Mouse (Mus musculus) G1E (cell line): ENCODE measurements around the gene Mip.

Experiments used
- CTCF ChIP-seq: IDR thresholded peaks from 2 replicates; pipeline ENCODE4 v1.5.1; 2012; ENCODE audit warnings: low read depth, low read length, inconsistent platforms, mixed read lengths
- GATA1 ChIP-seq: IDR thresholded peaks from 2 replicates; pipeline ENCODE4 v1.6.1; 2012; ENCODE audit warnings: borderline replicate concordance, low read length, inconsistent platforms, mixed read lengths
- GATA2 ChIP-seq: IDR thresholded peaks from 2 replicates; pipeline ENCODE4 v1.6.1; 2012; ENCODE audit warnings: low read depth, low read length, inconsistent platforms, borderline replicate concordance
- TAL1 ChIP-seq: conservative IDR thresholded peaks from 2 replicates; pipeline ENCODE4 v1.6.1; 2012; ENCODE audit warnings: low read depth, low read length, inconsistent platforms, mixed read lengths

GRCm38 (mm10) chr10:128278158-128278557 lies 52.5 kb downstream of the Mip start:
- no peak for TF ChIP-seq CTCF
- TF ChIP-seq GATA1, result no peak
- TF ChIP-seq TAL1, result no peak
- TF ChIP-seq GATA2, result no peak
